ENCODE assay signal across 9 mouse cellular contexts in genomic region chr2:25551186-25551585, GRCm38 (mm10). TPM values are rescaled to one million over a fixed set of nuclear protein-coding genes. Genes with fewer than 3 reads are reported as not detected.
A peak's percentile ranks its signal among the peaks of the same experiment; 100 is the strongest.
DNase-seq lines count a peak whose midpoint lies in the region; ATAC-seq and TF ChIP-seq lines count a peak whose summit lies in the region.
"Had no signal": no experiment of that assay in that cellular context is flagged by ENCODE, and none has a peak within 500 bp of the region (broad histone marks: within the 10 kb centered on the region; RNA-seq: fewer than 3 reads in every experiment).

No protein-coding gene starts in this region.

- no peak overlapping the region for H3K9ac ChIP-seq in forebrain, embryonic 14.5 days (ENCODE audit: low read length)
- no peak overlapping the region for H3K9ac ChIP-seq in forebrain, embryonic 12.5 days
- no peak overlapping the region for H3K9ac ChIP-seq in midbrain, postnatal 0 days (replicated peaks; ENCODE audit: low read length, poor library complexity, severe bottlenecking)
- H3K9ac ChIP-seq: heart, embryonic 13.5 days had no signal

- DNase-seq in forebrain, embryonic 14.5 days (ENCODE audit: low spot score): peak; percentile 39
- peak; percentile 57 for DNase-seq in midbrain, postnatal 0 days (ENCODE audit: low spot score)
- no peak for DNase-seq in midbrain, embryonic 10.5 days (ENCODE audit: low spot score)
- DNase-seq in cerebellum, postnatal 25 days: peak; percentile 72 to 81
- DNase-seq in lung, adult 2 months: peak; percentile 53
- DNase-seq in thymus, postnatal 14 days: peak; percentile 70
- DNase-seq in ovary, postnatal 14 days (ENCODE audit: low spot score): no peak

- no peak for ATAC-seq in forebrain, embryonic 14.5 days
- ATAC-seq in forebrain, embryonic 12.5 days (ENCODE audit: low FRiP score): no peak
- ATAC-seq in midbrain, postnatal 0 days (ENCODE audit: low FRiP score): no peak

- H3K9me3 ChIP-seq in forebrain, embryonic 14.5 days (replicated peaks; ENCODE audit: control insufficient read depth, low read length): no peaks in the 10 kb centered on the region
- H3K9me3 ChIP-seq in forebrain, embryonic 12.5 days: no peaks in the 10 kb centered on the region
- no peaks in the 10 kb centered on the region for H3K9me3 ChIP-seq in midbrain, postnatal 0 days (ENCODE audit: low read length)
- H3K9me3 ChIP-seq in midbrain, embryonic 10.5 days (replicated peaks): no peaks in the 10 kb centered on the region
- H3K9me3 ChIP-seq: heart, embryonic 13.5 days had no signal

- WGBS in forebrain, embryonic 14.5 days: 35% methylated on average over 5 of the region's 5 CpGs
- 37% methylated on average over 5 of the region's 5 CpGs for WGBS in forebrain, embryonic 12.5 days
- WGBS in midbrain, postnatal 0 days: 33% methylated on average over 5 of the region's 5 CpGs
- 36% methylated on average over 5 of the region's 5 CpGs for WGBS in midbrain, embryonic 10.5 days
- WGBS in lung, adult 2 months: 22% methylated on average over 5 of the region's 5 CpGs

- no peak overlapping the region for H3K4me2 ChIP-seq in forebrain, embryonic 14.5 days (ENCODE audit: low read length)
- H3K4me2 ChIP-seq in forebrain, embryonic 12.5 days: no peak overlapping the region
- H3K4me2 ChIP-seq in midbrain, postnatal 0 days (ENCODE audit: low read depth, low read length, poor library complexity, severe bottlenecking): no peak overlapping the region
- H3K4me2 ChIP-seq: heart, embryonic 13.5 days had no signal

- H3K4me1 ChIP-seq in forebrain, embryonic 14.5 days (ENCODE audit: control insufficient read depth, insufficient read depth, low read length): peaks cover 5% of the 10 kb centered on the region; the same call in 1 of the 2 replicates
- peaks cover 3% of the 10 kb centered on the region for H3K4me1 ChIP-seq in forebrain, embryonic 12.5 days
- peaks cover 2% of the 10 kb centered on the region; the same call in 1 of the 2 replicates for H3K4me1 ChIP-seq in midbrain, postnatal 0 days (ENCODE audit: insufficient read depth, low read length)
- H3K4me1 ChIP-seq in midbrain, embryonic 10.5 days: peaks cover 9% of the 10 kb centered on the region
- no peaks in the 10 kb centered on the region for H3K4me1 ChIP-seq in lung, adult 2 months (ENCODE audit: control insufficient read depth, insufficient read depth, low read length)

- no peak for TF ChIP-seq POLR2A in lung, adult 2 months (IDR thresholded peaks at IDR 0.05; ENCODE audit: borderline replicate concordance, extremely low read depth, low read depth, low read length)

- no peak overlapping the region for H3K4me3 ChIP-seq in forebrain, embryonic 14.5 days (ENCODE audit: low read depth, low read length)
- no peak overlapping the region for H3K4me3 ChIP-seq in forebrain, embryonic 12.5 days (replicated peaks)
- no peak overlapping the region for H3K4me3 ChIP-seq in midbrain, postnatal 0 days (ENCODE audit: low read depth, low read length)
- no peak overlapping the region for H3K4me3 ChIP-seq in midbrain, embryonic 10.5 days
- H3K4me3 ChIP-seq in lung, adult 2 months (replicated peaks; ENCODE audit: extremely low read depth, low read depth, low read length): no peak overlapping the region
- H3K4me3 ChIP-seq: heart, embryonic 13.5 days had no signal

- peak; percentile 79 for TF ChIP-seq CTCF in midbrain, postnatal 0 days (IDR thresholded peaks at IDR 0.05)
- TF ChIP-seq CTCF in lung, adult 2 months (IDR thresholded peaks at IDR 0.05; ENCODE audit: insufficient read depth, low read length): peak; percentile 77

- no peaks in the 10 kb centered on the region for H3K27me3 ChIP-seq in forebrain, embryonic 14.5 days (replicated peaks; ENCODE audit: control insufficient read depth, insufficient read depth, low read length)
- H3K27me3 ChIP-seq in forebrain, embryonic 12.5 days: no peaks in the 10 kb centered on the region
- H3K27me3 ChIP-seq in midbrain, postnatal 0 days (ENCODE audit: insufficient read depth, low read length): no peaks in the 10 kb centered on the region
- no peaks in the 10 kb centered on the region for H3K27me3 ChIP-seq in midbrain, embryonic 10.5 days (ENCODE audit: low read depth, poor library complexity, severe bottlenecking)
- H3K27me3 ChIP-seq: heart, embryonic 13.5 days had no signal

- H3K36me3 ChIP-seq in forebrain, embryonic 14.5 days (ENCODE audit: control insufficient read depth, insufficient read depth, low read length): no peaks in the 10 kb centered on the region
- H3K36me3 ChIP-seq in forebrain, embryonic 12.5 days (replicated peaks): no peaks in the 10 kb centered on the region
- H3K36me3 ChIP-seq in midbrain, postnatal 0 days (ENCODE audit: insufficient read depth, low read length): no peaks in the 10 kb centered on the region
- H3K36me3 ChIP-seq in midbrain, embryonic 10.5 days: no peaks in the 10 kb centered on the region
- H3K36me3 ChIP-seq: heart, embryonic 13.5 days had no signal

- H3K27ac ChIP-seq in forebrain, embryonic 14.5 days (ENCODE audit: low read depth, low read length): no peak overlapping the region
- no peak overlapping the region for H3K27ac ChIP-seq in forebrain, embryonic 12.5 days
- H3K27ac ChIP-seq in midbrain, postnatal 0 days (ENCODE audit: low read depth, low read length): no peak overlapping the region
- no peak overlapping the region for H3K27ac ChIP-seq in midbrain, embryonic 10.5 days (replicated peaks)
- H3K27ac ChIP-seq: heart, embryonic 13.5 days had no signal

RNA-seq across cellular contexts. Expression of gene Traf2, which starts 4.4 kb away (rescaled TPM):
- 26.7 and 29.4 TPM in 2 replicates for polyA plus RNA-seq in forebrain, embryonic 14.5 days (2014; fragmentation: Nextera tagmentation; extraction: Ambion mirVana)
- polyA plus RNA-seq in forebrain, embryonic 12.5 days (2016; fragmentation: Nextera tagmentation; extraction: Ambion mirVana): 33.8 and 36.8 TPM in 2 replicates
- 5.5 and 7.6 TPM in 2 replicates for total RNA-seq in midbrain, postnatal 0 days (2014; rRNA removed)
- 7.0 and 9.3 TPM in 2 replicates for polyA plus RNA-seq in midbrain, postnatal 0 days (2015; fragmentation: Nextera tagmentation; extraction: Ambion mirVana)
- 38.9 and 41.4 TPM in 2 replicates for polyA plus RNA-seq in midbrain, embryonic 10.5 days (2016; fragmentation: Nextera tagmentation; extraction: Ambion mirVana)
- polyA plus RNA-seq in lung, adult 2 months (2012; rRNA removed): 13.8 and 16.2 TPM in 2 replicates

RNA-seq across cellular contexts. Expression of gene Edf1, which starts 6.5 kb away (rescaled TPM):
- polyA plus RNA-seq in forebrain, embryonic 14.5 days (2014; fragmentation: Nextera tagmentation; extraction: Ambion mirVana): 369 and 370 TPM in 2 replicates
- 332 and 360 TPM in 2 replicates for polyA plus RNA-seq in forebrain, embryonic 12.5 days (2016; fragmentation: Nextera tagmentation; extraction: Ambion mirVana)
- total RNA-seq in midbrain, postnatal 0 days (2014; rRNA removed): 187 and 196 TPM in 2 replicates
- 389 and 392 TPM in 2 replicates for polyA plus RNA-seq in midbrain, postnatal 0 days (2015; fragmentation: Nextera tagmentation; extraction: Ambion mirVana)
- polyA plus RNA-seq in midbrain, embryonic 10.5 days (2016; fragmentation: Nextera tagmentation; extraction: Ambion mirVana): 344 and 364 TPM in 2 replicates
- polyA plus RNA-seq in lung, adult 2 months (2012; rRNA removed): 94.0 and 106 TPM in 2 replicates

RNA-seq across cellular contexts. Expression of gene Mamdc4, which starts 23.5 kb away (rescaled TPM):
- 0.84 and 2.2 TPM in 2 replicates for polyA plus RNA-seq in forebrain, embryonic 14.5 days (2014; fragmentation: Nextera tagmentation; extraction: Ambion mirVana)
- 5.2 and 5.9 TPM in 2 replicates for polyA plus RNA-seq in forebrain, embryonic 12.5 days (2016; fragmentation: Nextera tagmentation; extraction: Ambion mirVana)
- 1.7 and 1.9 TPM in 2 replicates for total RNA-seq in midbrain, postnatal 0 days (2014; rRNA removed)
- 0.32 TPM in 2 replicates for polyA plus RNA-seq in midbrain, postnatal 0 days (2015; fragmentation: Nextera tagmentation; extraction: Ambion mirVana)
- polyA plus RNA-seq in midbrain, embryonic 10.5 days (2016; fragmentation: Nextera tagmentation; extraction: Ambion mirVana): 6.7 and 7.8 TPM in 2 replicates
- polyA plus RNA-seq in lung, adult 2 months (2012; rRNA removed): 10.2 and 11.5 TPM in 2 replicates

RNA-seq across cellular contexts. Expression of gene Phpt1, which starts 23.8 kb away (rescaled TPM):
- polyA plus RNA-seq in forebrain, embryonic 14.5 days (2014; fragmentation: Nextera tagmentation; extraction: Ambion mirVana): 168 and 216 TPM in 2 replicates
- polyA plus RNA-seq in forebrain, embryonic 12.5 days (2016; fragmentation: Nextera tagmentation; extraction: Ambion mirVana): 154 and 158 TPM in 2 replicates
- 37.9 and 39.8 TPM in 2 replicates for total RNA-seq in midbrain, postnatal 0 days (2014; rRNA removed)
- polyA plus RNA-seq in midbrain, postnatal 0 days (2015; fragmentation: Nextera tagmentation; extraction: Ambion mirVana): 192 and 209 TPM in 2 replicates
- polyA plus RNA-seq in midbrain, embryonic 10.5 days (2016; fragmentation: Nextera tagmentation; extraction: Ambion mirVana): 159 and 187 TPM in 2 replicates
- 32.7 and 59.6 TPM in 2 replicates for polyA plus RNA-seq in lung, adult 2 months (2012; rRNA removed)

RNA-seq across cellular contexts. Expression of gene Ajm1, which starts 30.4 kb away (rescaled TPM):
- polyA plus RNA-seq in forebrain, embryonic 14.5 days (2014; fragmentation: Nextera tagmentation; extraction: Ambion mirVana): 2.2 and 4.2 TPM in 2 replicates
- 0.91 and 1.5 TPM in 2 replicates for polyA plus RNA-seq in forebrain, embryonic 12.5 days (2016; fragmentation: Nextera tagmentation; extraction: Ambion mirVana)
- 23.1 and 30.9 TPM in 2 replicates for total RNA-seq in midbrain, postnatal 0 days (2014; rRNA removed)
- 19.2 and 22.1 TPM in 2 replicates for polyA plus RNA-seq in midbrain, postnatal 0 days (2015; fragmentation: Nextera tagmentation; extraction: Ambion mirVana)
- polyA plus RNA-seq in midbrain, embryonic 10.5 days (2016; fragmentation: Nextera tagmentation; extraction: Ambion mirVana): 0.05 and 0.27 TPM in 2 replicates
- polyA plus RNA-seq in lung, adult 2 months (2012; rRNA removed): 0.31 and 0.34 TPM in 2 replicates

Comparison
In these comparisons a context has a peak if more than half of its experiments do, and no peak if none do; other contexts are left out.
1. DNase-seq: peak in forebrain, embryonic 14.5 days (single experiment), midbrain, postnatal 0 days (single experiment), cerebellum, postnatal 25 days (2 of 2), lung, adult 2 months (single experiment) and thymus, postnatal 14 days (single experiment); none in midbrain, embryonic 10.5 days (single experiment) and ovary, postnatal 14 days (single experiment).